Comparison of ENCODE assay signal across 9 mouse cellular contexts in genomic region chr4:83051176-83051575, GRCm38 (mm10). TPM values are rescaled to one million over a fixed set of nuclear protein-coding genes. Genes with fewer than 3 reads are reported as not detected.
A peak's percentile ranks its signal among the peaks of the same experiment; 100 is the strongest.
DNase-seq lines count a peak whose midpoint lies in the region; ATAC-seq lines count a peak whose summit lies in the region.
"Had no signal": no experiment of that assay in that cellular context is flagged by ENCODE, and none has a peak within 500 bp of the region (broad histone marks: within the 10 kb centered on the region; RNA-seq: fewer than 3 reads in every experiment).

No protein-coding gene starts in this region.

- ATAC-seq in heart, embryonic 11.5 days (replicated peaks; ENCODE audit: insufficient number of reproducible peaks, low FRiP score, low TSS enrichment), result no peak
- no peak for ATAC-seq in limb, embryonic 15.5 days (ENCODE audit: insufficient number of reproducible peaks, low FRiP score, low TSS enrichment, low read depth)

- H3K4me1 ChIP-seq in heart, embryonic 11.5 days (ENCODE audit: control insufficient read depth, insufficient read depth, low read length), result peaks cover 39% of the 10 kb centered on the region
- H3K4me1 ChIP-seq in limb, embryonic 15.5 days, result peaks cover 40% of the 10 kb centered on the region

- H3K9me3 ChIP-seq in heart, embryonic 11.5 days (replicated peaks; ENCODE audit: control insufficient read depth, low read length), result no peaks in the 10 kb centered on the region
- no peaks in the 10 kb centered on the region for H3K9me3 ChIP-seq in limb, embryonic 15.5 days

- WGBS in heart, embryonic 11.5 days (ENCODE audit: insufficient replicate concordance), result 11% methylated on average over 8 of the region's 8 CpGs
- 18% methylated on average over 8 of the region's 8 CpGs for WGBS in limb, embryonic 15.5 days

- H3K27ac ChIP-seq in heart, embryonic 11.5 days (ENCODE audit: low read depth, low read length), result peak overlapping the region; percentile 65
- peak overlapping the region; percentile 77 for H3K27ac ChIP-seq in limb, embryonic 15.5 days

- H3K27me3 ChIP-seq in heart, embryonic 11.5 days (ENCODE audit: control insufficient read depth, insufficient read depth, low read length), result no peaks in the 10 kb centered on the region
- H3K27me3 ChIP-seq in limb, embryonic 15.5 days, result no peaks in the 10 kb centered on the region

- peak overlapping the region; percentile 69 for H3K9ac ChIP-seq in heart, embryonic 11.5 days (ENCODE audit: low read depth, low read length)
- H3K9ac ChIP-seq in limb, embryonic 15.5 days, result no peak overlapping the region

- intact Hi-C loops in heart, postnatal 14 days (cut with DNase I), result no loop called here

- DNase-seq in heart, postnatal 14 days, result no peak
- peak; percentile 50 for DNase-seq in retina, postnatal 1 day
- DNase-seq in retina, embryonic 14.5 days (ENCODE audit: low spot score), result no peak
- DNase-seq in thymus, postnatal 25 days, result no peak
- DNase-seq in spleen, postnatal 10 days (ENCODE audit: low spot score in 2 of 2), result no peak
- DNase-seq in cerebellum, postnatal 4 days (ENCODE audit: low spot score in 2 of 2), result no peak
- DNase-seq: thymus, postnatal 4 days had no signal

- H3K4me2 ChIP-seq in heart, embryonic 11.5 days, result peak overlapping the region; percentile 65
- peak overlapping the region; percentile 50 for H3K4me2 ChIP-seq in limb, embryonic 15.5 days

- H3K36me3 ChIP-seq in heart, embryonic 11.5 days (ENCODE audit: control insufficient read depth, insufficient read depth, low read length), result no peaks in the 10 kb centered on the region
- H3K36me3 ChIP-seq in limb, embryonic 15.5 days, result no peaks in the 10 kb centered on the region

- H3K4me3 ChIP-seq in heart, embryonic 11.5 days (ENCODE audit: low read depth, low read length), result peak overlapping the region; percentile 46
- H3K4me3 ChIP-seq in limb, embryonic 15.5 days, result peak overlapping the region; percentile 39

RNA-seq across cellular contexts. Expression of gene Frem1, which starts 1.0 kb away (rescaled TPM):
- 11.4 and 12.1 TPM in 2 replicates for polyA plus RNA-seq in heart, embryonic 11.5 days (2014; fragmentation: Nextera tagmentation; extraction: Ambion mirVana)
- total RNA-seq in heart, postnatal 14 days (2021), result 1 to 10 TPM in 1 of 2 experiments, under 1 TPM in 1; 0.79 to 1.1 TPM
- polyA plus RNA-seq in limb, embryonic 15.5 days (2015; fragmentation: Nextera tagmentation; extraction: Ambion mirVana), result 8.5 and 10.0 TPM in 2 replicates
